Mouse (Mus musculus) C2C12 (cell line): ENCODE measurements around the gene Casz1.

Experiments
- MYOG ChIP-seq: IDR thresholded peaks from one replicate; pipeline ENCODE4 v1.6.1; 2011; ENCODE audit not compliant: control insufficient read depth, insufficient read length; ENCODE audit errors: extremely low read depth
- USF1 ChIP-seq: IDR thresholded peaks from one replicate; pipeline ENCODE4 v1.6.1; 2011; ENCODE audit warnings: low read depth, mild to moderate bottlenecking, control low read depth, moderate library complexity

GRCm38 (mm10) chr4:148871751-148872334 lies 67.6 kb downstream of the Casz1 start:
- TF ChIP-seq MYOG: no peak
- TF ChIP-seq USF1: no peak
